Mouse (Mus musculus) heart, postnatal 0 days (tissue): ENCODE measurements around the gene Cav3.

Experiments
- CTCF ChIP-seq: IDR thresholded peaks from 2 replicates; pipeline ENCODE4 v1.5.1; 2016; ENCODE audit warnings: antibody characterized with exemption, control low read depth, low read depth
- EP300 ChIP-seq: IDR thresholded peaks from 2 replicates; pipeline ENCODE4 v1.6.1; 2016; ENCODE audit warnings: antibody characterized with exemption, low read depth

DNA sequence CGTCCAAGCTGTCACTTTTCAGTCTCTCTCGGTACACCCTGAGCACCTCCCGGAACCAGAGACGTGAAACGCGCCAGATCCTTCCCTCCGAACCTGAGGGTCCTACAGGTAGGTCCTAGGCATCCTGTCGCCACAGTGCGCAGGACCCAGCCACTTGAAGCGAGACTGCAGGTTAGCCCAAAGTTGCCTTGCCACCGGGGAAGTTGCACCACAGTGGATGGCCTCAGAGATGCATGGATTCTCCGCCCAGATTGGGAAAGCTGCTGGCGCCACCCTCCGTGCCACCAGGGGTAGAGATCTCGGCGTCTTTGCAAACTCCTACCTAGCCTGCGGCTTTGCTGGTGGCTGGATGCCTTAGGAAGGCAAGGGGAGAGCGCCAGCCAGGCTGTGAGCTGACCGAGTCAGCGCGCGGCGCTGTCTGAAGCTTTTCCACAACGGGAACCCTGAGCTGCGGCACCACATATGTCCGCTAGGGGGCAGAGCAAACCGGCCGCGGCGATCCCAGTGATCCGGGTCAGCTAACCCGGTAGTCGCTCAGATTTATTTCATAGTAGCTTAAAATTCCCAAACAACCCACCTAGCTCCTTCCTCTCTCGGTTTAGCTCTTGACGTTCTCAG lies 31.4 kb downstream of the Cav3 start:
- no peak for TF ChIP-seq EP300
- peak; percentile 88 for TF ChIP-seq CTCF
